Mouse (Mus musculus) intestine, embryonic 15.5 days (tissue): ENCODE measurements around the gene Rnf141. TPM values are rescaled to one million over a fixed set of nuclear protein-coding genes. Genes with fewer than 3 reads are reported as not detected.
A peak's percentile ranks its signal among the peaks of the same experiment; 100 is the strongest.

Experiments used
- ATAC-seq: fragments of 200-750 bp; cut with Nextera tagmentation; 2 replicates; pipeline ENCODE4 v1.8.0; 2017; ENCODE audit warnings: moderate TSS enrichment, moderate library complexity
- H3K27ac ChIP-seq: fragments of 300-500 bp; sonication (generic); 2 replicates; pipeline ENCODE4 v1.5.1; 2015; ENCODE audit warnings: mild to moderate bottlenecking, inconsistent platforms
- H3K27me3 ChIP-seq: fragments of 300-500 bp; sonication (generic); replicated peaks from 2 replicates; pipeline ENCODE4 v1.6.1; 2015; ENCODE audit warnings: inconsistent platforms
- H3K36me3 ChIP-seq: fragments of 300-500 bp; sonication (generic); 2 replicates; pipeline ENCODE4 v1.6.1; 2015; ENCODE audit warnings: inconsistent platforms
- H3K4me1 ChIP-seq: fragments of 300-500 bp; sonication (generic); replicated peaks from 2 replicates; pipeline ENCODE4 v1.6.1; 2015; ENCODE audit warnings: inconsistent platforms
- H3K4me2 ChIP-seq: fragments of 300-500 bp; sonication (generic); replicated peaks from 2 replicates; pipeline ENCODE4 v1.6.1; 2015; ENCODE audit warnings: mild to moderate bottlenecking, inconsistent platforms
- H3K4me3 ChIP-seq: fragments of 300-500 bp; sonication (generic); replicated peaks from 2 replicates; pipeline ENCODE4 v1.5.1; 2015; ENCODE audit warnings: inconsistent platforms
- H3K9ac ChIP-seq: fragments of 300-500 bp; sonication (generic); 2 replicates; pipeline ENCODE4 v1.6.1; 2015; ENCODE audit warnings: inconsistent platforms
- H3K9me3 ChIP-seq: fragments of 300-500 bp; sonication (generic); 2 replicates; pipeline ENCODE4 v1.6.1; 2016; ENCODE audit warnings: inconsistent platforms
- WGBS: fragments of 180-500 bp; shearing (Covaris S2); methylation state at CpG from one replicate; pipeline ENCODE4 v1.1.7; 2015; 5-methylcytosine and 5-hydroxymethylcytosine counted together
- polyA plus RNA-seq: library from polyadenylated mRNA; unstranded; fragments of >200 nt; fragmentation: Nextera tagmentation; extraction: Ambion mirVana; gene quantifications from 2 replicates; pipeline ENCODE4 v1.2.1, GENCODE M21; 2015

Gene Rnf141
- polyA plus RNA-seq, 1 experiment from 2014 or later = 41.8 TPM

- Histone ChIP-seq H3K9ac (no peak overlapping the region), H3K36me3 (no peaks in the 10 kb centered on the region), H3K4me1 (peaks cover 15% of the 10 kb centered on the region), H3K9me3 (no peaks in the 10 kb centered on the region), H3K27me3 (no peaks in the 10 kb centered on the region), H3K4me2 (no peak overlapping the region), H3K4me3 (no peak overlapping the region), H3K27ac (no peak overlapping the region)
- WGBS = 61% methylated on average over 3 of the region's 3 CpGs
- ATAC-seq = no peak
Observed at GRCm38 (mm10) chr7:110785741-110786146, 58.5 kb downstream of the Rnf141 start.

DNA sequence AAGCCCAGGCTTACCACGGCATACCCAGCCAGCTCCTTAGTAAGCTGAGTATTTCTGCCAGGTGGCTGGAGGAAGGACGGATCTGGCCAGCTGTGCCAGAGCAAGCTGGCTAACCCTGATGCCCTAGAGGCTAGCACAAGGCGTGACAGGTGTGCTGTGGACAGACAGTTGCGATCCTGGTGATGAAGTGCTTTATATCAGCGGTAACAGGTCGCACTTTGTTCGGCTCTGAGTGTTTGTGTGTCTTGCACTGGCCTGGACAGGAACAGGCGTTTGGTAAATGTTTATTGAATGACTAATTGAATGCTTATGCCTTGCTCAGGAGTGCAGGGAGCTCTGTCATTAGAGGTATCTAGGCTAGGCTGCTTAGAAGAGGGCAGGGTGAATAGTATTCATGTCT is 59.3 kb downstream of the Rnf141 start:
- H3K27ac ChIP-seq = no peak overlapping the region
- no peak overlapping the region for H3K4me2 ChIP-seq
- H3K36me3 ChIP-seq = no peaks in the 10 kb centered on the region
- no peaks in the 10 kb centered on the region for H3K9me3 ChIP-seq
- ATAC-seq = 0 out of 2 replicates have a peak, but pooled peaks have one; percentile 21
- H3K4me3 ChIP-seq = no peak overlapping the region
- peaks cover 15% of the 10 kb centered on the region for H3K4me1 ChIP-seq
- no peaks in the 10 kb centered on the region for H3K27me3 ChIP-seq
- no peak overlapping the region for H3K9ac ChIP-seq
- 41% methylated on average over 8 of the region's 8 CpGs for WGBS

DNA sequence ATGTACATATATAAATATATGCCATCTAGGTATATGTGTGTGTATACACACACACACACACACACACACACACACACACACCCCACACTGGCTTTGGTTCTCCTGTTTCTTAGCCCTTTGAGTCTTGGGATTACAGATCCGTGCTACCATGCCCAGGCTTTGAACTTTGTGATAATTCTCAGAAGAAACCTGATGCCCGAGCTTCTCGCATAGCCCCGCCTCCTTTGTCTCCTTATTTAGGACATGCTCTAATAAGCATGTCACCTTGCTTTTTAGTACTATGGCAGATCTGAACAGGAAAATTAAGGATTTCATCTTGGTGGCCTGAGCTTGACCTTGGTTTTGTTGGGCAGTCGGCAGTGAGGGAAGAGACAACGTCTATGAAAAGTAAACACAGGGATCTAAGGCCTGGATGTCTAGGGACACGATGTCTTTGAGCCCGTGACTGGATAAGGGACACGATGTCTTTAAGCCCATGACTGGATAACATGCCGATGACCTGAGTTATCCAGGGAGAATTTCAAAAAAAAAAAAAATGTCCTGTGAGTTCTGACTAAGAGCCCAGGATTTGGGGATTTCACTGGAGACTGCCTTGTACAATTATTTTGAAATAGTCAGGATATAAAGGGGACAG is 61.3 kb downstream of the Rnf141 start:
- Histone ChIP-seq H3K27me3 (no peaks in the 10 kb centered on the region), H3K4me1 (peaks cover 15% of the 10 kb centered on the region), H3K9ac (no peak overlapping the region), H3K36me3 (no peaks in the 10 kb centered on the region), H3K9me3 (no peaks in the 10 kb centered on the region), H3K4me3 (no peak overlapping the region), H3K4me2 (no peak overlapping the region), H3K27ac (no peak overlapping the region)
- no peak for ATAC-seq
- 41% methylated on average over 10 of the region's 10 CpGs for WGBS

GRCm38 (mm10) chr7:110782135-110782534 is 62.1 kb downstream of the Rnf141 start:
- ATAC-seq = no peak
- H3K4me1 ChIP-seq = peaks cover 15% of the 10 kb centered on the region
- no peaks in the 10 kb centered on the region for H3K36me3 ChIP-seq
- WGBS = 52% methylated on average over 7 of the region's 7 CpGs
- H3K4me3 ChIP-seq = no peak overlapping the region
- H3K9ac ChIP-seq = no peak overlapping the region
- H3K27ac ChIP-seq = no peak overlapping the region
- H3K27me3 ChIP-seq = no peaks in the 10 kb centered on the region
- H3K9me3 ChIP-seq = no peaks in the 10 kb centered on the region
- H3K4me2 ChIP-seq = no peak overlapping the region

GRCm38 (mm10) chr7:110781231-110781711 is 63.0 kb downstream of the Rnf141 start:
- 55% methylated on average over 2 of the region's 2 CpGs for WGBS
- 0 out of 2 replicates have a peak, but pooled peaks have one; percentile 18 for ATAC-seq
- peaks cover 15% of the 10 kb centered on the region for H3K4me1 ChIP-seq

DNA sequence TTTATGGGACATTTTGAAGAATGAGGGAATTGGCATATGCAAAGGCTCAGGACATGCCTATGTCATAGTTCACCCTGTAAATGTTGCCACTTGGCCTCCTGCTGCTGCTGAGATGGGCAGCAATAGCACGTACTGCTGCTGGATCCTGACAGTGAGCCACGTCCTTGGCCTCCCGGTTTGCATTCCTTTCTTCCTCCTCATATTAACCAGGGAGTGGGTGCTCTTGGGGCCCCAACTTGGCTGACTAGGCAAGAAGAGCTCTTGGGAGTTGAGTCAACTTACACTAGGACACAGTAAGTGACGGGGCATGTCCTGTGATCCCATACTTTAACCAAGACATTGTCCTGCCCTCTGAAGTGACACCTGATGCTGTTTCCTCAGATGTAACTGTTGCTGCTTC is 63.7 kb downstream of the Rnf141 start:
- WGBS = 77% methylated on average over 4 of the region's 4 CpGs
- no peak overlapping the region for H3K27ac ChIP-seq
- H3K27me3 ChIP-seq = no peaks in the 10 kb centered on the region
- ATAC-seq = no peak
- H3K9ac ChIP-seq = no peak overlapping the region
- no peaks in the 10 kb centered on the region for H3K9me3 ChIP-seq
- H3K4me2 ChIP-seq = no peak overlapping the region
- H3K36me3 ChIP-seq = no peaks in the 10 kb centered on the region
- peaks cover 13% of the 10 kb centered on the region for H3K4me1 ChIP-seq
- H3K4me3 ChIP-seq = no peak overlapping the region

More at GRCm38 (mm10) chr7:110781231-110781711, 63.0 kb downstream of the Rnf141 start:
- no peaks in the 10 kb centered on the region for H3K27me3 ChIP-seq
- H3K36me3 ChIP-seq = no peaks in the 10 kb centered on the region
- H3K4me3 ChIP-seq = no peak overlapping the region
- no peak overlapping the region for H3K27ac ChIP-seq
- no peaks in the 10 kb centered on the region for H3K9me3 ChIP-seq
- H3K4me2 ChIP-seq = no peak overlapping the region
- no peak overlapping the region for H3K9ac ChIP-seq

GRCm38 (mm10) chr7:110779605-110780111 is 64.6 kb downstream of the Rnf141 start:
- ATAC-seq = no peak
- no peak overlapping the region for H3K27ac ChIP-seq
- no peaks in the 10 kb centered on the region for H3K9me3 ChIP-seq
- H3K27me3 ChIP-seq = no peaks in the 10 kb centered on the region
- no peak overlapping the region for H3K4me3 ChIP-seq
- H3K36me3 ChIP-seq = no peaks in the 10 kb centered on the region
- 88% methylated on average over 8 of the region's 8 CpGs for WGBS
- H3K4me1 ChIP-seq = peaks cover 13% of the 10 kb centered on the region
- no peak overlapping the region for H3K9ac ChIP-seq
- no peak overlapping the region for H3K4me2 ChIP-seq

DNA sequence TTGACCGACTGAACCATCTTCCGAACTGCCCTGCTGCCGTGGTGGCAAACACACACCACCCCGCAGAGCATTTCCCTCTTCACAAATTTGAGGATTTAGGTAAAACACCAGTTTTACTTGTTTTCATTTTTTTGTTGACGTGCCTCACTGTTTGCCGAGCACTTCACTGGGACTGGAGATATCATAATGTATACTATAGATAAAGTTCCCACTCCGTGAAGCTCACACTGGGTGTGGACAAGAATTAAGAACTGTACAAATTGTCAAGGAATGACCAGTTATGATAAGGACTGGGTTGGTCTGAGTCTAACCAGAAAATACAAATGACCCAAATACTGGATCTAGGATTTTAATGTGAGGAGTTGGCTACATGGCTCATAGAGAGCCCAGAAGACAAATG is 65.3 kb downstream of the Rnf141 start:
- H3K4me3 ChIP-seq = no peak overlapping the region
- H3K27ac ChIP-seq = no peak overlapping the region
- no peak overlapping the region for H3K4me2 ChIP-seq
- no peak overlapping the region for H3K9ac ChIP-seq
- H3K9me3 ChIP-seq = no peaks in the 10 kb centered on the region
- ATAC-seq = no peak
- H3K4me1 ChIP-seq = peaks cover 16% of the 10 kb centered on the region
- WGBS = 86% methylated on average over 7 of the region's 7 CpGs
- H3K27me3 ChIP-seq = no peaks in the 10 kb centered on the region
- no peaks in the 10 kb centered on the region for H3K36me3 ChIP-seq

DNA sequence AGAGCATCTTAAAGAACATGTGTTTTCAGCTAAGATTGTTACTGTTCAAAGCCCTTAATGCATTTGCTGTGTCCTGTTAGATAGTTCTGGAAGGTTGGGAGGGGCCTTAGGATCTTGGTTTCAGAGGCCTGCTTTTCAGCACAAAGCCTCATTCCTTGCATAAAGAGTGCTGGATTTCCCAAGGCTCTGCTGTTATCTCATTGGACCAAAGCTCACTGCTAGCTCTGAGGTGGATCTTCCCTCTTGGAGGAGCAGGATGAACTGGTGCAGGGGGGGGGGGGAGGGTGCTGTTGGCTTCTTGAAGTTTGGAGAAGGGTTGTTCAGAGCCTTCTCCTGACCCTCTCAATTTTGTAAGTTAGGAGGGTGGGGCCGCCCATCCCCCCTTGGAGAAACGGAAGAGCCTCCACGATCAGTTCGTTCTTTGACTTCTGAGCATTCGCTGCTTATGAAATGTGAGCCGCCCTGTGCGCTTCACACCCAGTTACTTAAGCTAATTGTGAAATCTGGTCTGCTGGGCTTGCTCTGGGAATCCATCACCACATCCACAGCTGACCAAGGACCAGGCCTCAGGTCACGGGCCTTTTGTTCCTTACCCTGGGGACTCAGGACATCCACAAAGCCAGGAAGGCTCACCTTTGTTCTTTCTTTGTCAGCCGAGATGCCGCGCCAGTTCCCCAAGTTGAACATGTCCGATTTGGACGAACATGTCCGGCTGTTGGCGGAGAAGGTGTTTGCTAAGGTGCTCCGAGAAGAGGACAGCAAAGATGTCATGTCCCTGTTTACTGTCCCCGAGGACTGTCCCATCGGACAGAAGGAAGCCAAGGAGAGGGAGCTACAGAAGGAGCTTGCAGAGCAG is 66.9 kb downstream of the Rnf141 start:
- WGBS = 88% methylated on average over 18 of the region's 18 CpGs
- H3K27me3 ChIP-seq = no peaks in the 10 kb centered on the region
- no peak overlapping the region for H3K4me2 ChIP-seq
- no peak overlapping the region for H3K4me3 ChIP-seq
- H3K4me1 ChIP-seq = peaks cover 25% of the 10 kb centered on the region
- no peak for ATAC-seq
- no peak overlapping the region for H3K9ac ChIP-seq
- no peaks in the 10 kb centered on the region for H3K36me3 ChIP-seq
- H3K27ac ChIP-seq = no peak overlapping the region
- H3K9me3 ChIP-seq = no peaks in the 10 kb centered on the region

- no peaks in the 10 kb centered on the region for H3K36me3 ChIP-seq
- no peak overlapping the region for H3K27ac ChIP-seq
- no peaks in the 10 kb centered on the region for H3K9me3 ChIP-seq
- peak; percentile 36; the same call in 1 of the 2 replicates for ATAC-seq
- no peaks in the 10 kb centered on the region for H3K27me3 ChIP-seq
- H3K4me1 ChIP-seq = peaks cover 12% of the 10 kb centered on the region
- no peak overlapping the region for H3K4me2 ChIP-seq
- WGBS = 75% methylated on average over 8 of the region's 8 CpGs
- no peak overlapping the region for H3K9ac ChIP-seq
- H3K4me3 ChIP-seq = no peak overlapping the region
Observed at GRCm38 (mm10) chr7:110774674-110775073, 69.6 kb downstream of the Rnf141 start.

DNA sequence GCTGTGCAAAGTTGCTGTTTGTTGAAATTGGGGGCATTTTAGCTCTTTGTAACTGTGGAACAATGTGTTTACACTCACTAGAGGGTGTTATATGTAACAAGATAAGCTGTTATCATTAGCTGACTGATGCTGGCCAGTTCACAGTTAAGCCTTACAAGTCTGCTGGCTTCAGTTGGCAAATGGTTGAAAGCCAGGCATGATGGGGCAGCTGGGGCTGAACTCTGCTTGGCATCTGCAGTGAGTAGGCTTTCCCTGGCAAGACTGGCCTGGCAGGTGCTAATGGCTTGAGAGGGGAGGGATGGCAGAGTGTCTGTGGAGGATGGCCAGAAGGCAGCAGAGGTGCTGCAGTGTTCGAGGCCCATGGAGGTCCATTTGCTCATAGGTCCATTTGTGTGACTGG is 70.2 kb downstream of the Rnf141 start:
- Histone ChIP-seq H3K4me1 (peaks cover 12% of the 10 kb centered on the region), H3K27ac (peak overlapping the region; percentile 52; the same call in 1 of the 2 replicates)

More for the DNA sequence above, 70.2 kb downstream of the Rnf141 start:
- H3K27me3 ChIP-seq = peaks cover 2% of the 10 kb centered on the region; the same call in 1 of the 2 replicates
- WGBS = 74% methylated on average over 1 of the region's 1 CpGs
- no peak overlapping the region for H3K4me3 ChIP-seq
- ATAC-seq = peak; percentile 8; the same call in 1 of the 2 replicates
- peak overlapping the region; percentile 25; the same call in 1 of the 2 replicates for H3K4me2 ChIP-seq
- no peaks in the 10 kb centered on the region for H3K36me3 ChIP-seq
- H3K9ac ChIP-seq = peak overlapping the region; percentile 29
- no peaks in the 10 kb centered on the region for H3K9me3 ChIP-seq
